Mouse (Mus musculus): ENCODE results near the gene Zfp541. TPM values are rescaled to one million over a fixed set of nuclear protein-coding genes. Genes with fewer than 3 reads are reported as not detected.

Gene Zfp541
- polyA plus RNA-seq, 1 experiment from 2014 or later, result not detected

GRCm38 (mm10) chr7:16047338-16048146 is 14.1 kb upstream of the Zfp541 start, which contains the start of gene Bicra:
Gene Bicra, minus strand, starts transcription at chr7:16047921.
- H3K27ac ChIP-seq (replicated peaks), result peak within 1 kb of the TSS; percentile 100
- peaks cover 69% of the 10 kb centered on the region for H3K4me1 ChIP-seq

GRCm38 (mm10) chr7:16048164-16048564 is 13.4 kb upstream of the Zfp541 start:
- peak; percentile 97 for DNase-seq (ENCODE audit: low spot score)
- peak overlapping the region; percentile 97 for H3K4me3 ChIP-seq
- WGBS, result under 1% methylated on average over 19 of the region's 20 CpGs
- no peaks in the 10 kb centered on the region for H3K27me3 ChIP-seq (ENCODE audit: low read depth, poor library complexity, severe bottlenecking)
- peak overlapping the region; percentile 100 for H3K27ac ChIP-seq (replicated peaks)
- peaks cover 67% of the 10 kb centered on the region for H3K4me1 ChIP-seq
- H3K36me3 ChIP-seq, result peaks cover 7% of the 10 kb centered on the region; the same call in 1 of the 2 replicates
- H3K9me3 ChIP-seq (replicated peaks), result no peaks in the 10 kb centered on the region

More at GRCm38 (mm10) chr7:16047338-16048146, 14.1 kb upstream of the Zfp541 start, which contains the start of gene Bicra:
- Histone ChIP-seq H3K27me3 (ENCODE audit: low read depth, poor library complexity, severe bottlenecking) (no peaks in the 10 kb centered on the region), H3K4me3 (peak within 1 kb of the TSS; percentile 97), H3K9me3 (replicated peaks) (no peaks in the 10 kb centered on the region), H3K36me3 (peaks cover 13% of the 10 kb centered on the region; the same call in 1 of the 2 replicates)
- WGBS, result under 1% methylated on average over 68 of the region's 69 CpGs
- DNase-seq (ENCODE audit: low spot score), result peak; percentile 83

DNA sequence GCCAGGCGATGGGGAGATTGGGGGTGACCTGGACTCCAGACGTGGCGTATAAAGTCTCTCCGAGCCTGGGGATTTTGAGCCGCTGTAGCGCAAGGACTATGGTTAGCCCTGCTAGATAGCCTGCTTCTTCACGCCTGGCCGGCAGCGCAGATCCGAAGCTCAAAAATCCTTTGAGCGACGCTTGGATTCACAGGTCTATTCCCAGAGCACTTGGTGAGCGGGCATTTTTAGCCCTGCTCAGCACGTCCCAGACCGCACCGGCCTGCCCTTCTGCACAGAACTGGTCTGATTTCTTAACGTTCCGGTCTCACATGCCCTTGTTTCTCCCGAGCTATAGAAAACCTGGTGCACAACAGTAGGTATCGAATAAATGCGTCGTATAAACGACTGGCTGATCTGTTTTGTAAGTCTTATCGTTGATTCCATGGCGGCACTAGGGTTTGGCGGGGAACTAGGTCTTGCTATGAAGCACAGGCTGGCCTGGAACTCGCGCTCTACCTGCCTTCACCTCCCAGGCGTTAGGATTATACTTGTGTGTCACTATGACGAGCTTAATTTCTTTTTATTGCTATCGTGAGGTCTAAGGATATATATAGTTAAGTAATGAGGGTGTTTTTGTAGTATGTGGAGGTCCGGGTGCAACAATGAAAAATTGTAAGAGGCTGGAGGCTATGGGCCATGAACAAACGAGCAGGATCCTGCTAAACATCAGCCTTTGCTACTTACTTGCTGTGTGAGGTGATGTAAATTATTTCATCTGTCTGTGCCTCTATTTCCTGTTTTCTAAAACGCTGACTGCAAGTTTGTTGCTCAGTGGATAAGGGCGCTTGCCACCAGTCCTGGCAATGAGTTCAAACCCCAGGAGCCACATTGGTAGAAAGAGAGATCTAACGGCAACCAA is 12.7 kb upstream of the Zfp541 start:
- Histone ChIP-seq H3K27me3 (ENCODE audit: low read depth, poor library complexity, severe bottlenecking) (no peaks in the 10 kb centered on the region), H3K4me3 (peak overlapping the region; percentile 97), H3K36me3 (no peaks in the 10 kb centered on the region), H3K27ac (replicated peaks) (peak overlapping the region; percentile 100), H3K9me3 (replicated peaks) (no peaks in the 10 kb centered on the region), H3K4me1 (peaks cover 61% of the 10 kb centered on the region)
- WGBS, result 10% methylated on average over 36 of the region's 36 CpGs
- DNase-seq (ENCODE audit: low spot score), result no peak

- no peaks in the 10 kb centered on the region for H3K27me3 ChIP-seq (ENCODE audit: low read depth, poor library complexity, severe bottlenecking)
- no peaks in the 10 kb centered on the region for H3K9me3 ChIP-seq (replicated peaks)
- peaks cover 55% of the 10 kb centered on the region for H3K4me1 ChIP-seq
- H3K4me3 ChIP-seq, result peak overlapping the region; percentile 97
- WGBS, result 80% methylated on average over 7 of the region's 7 CpGs
- DNase-seq (ENCODE audit: low spot score), result no peak
- no peak overlapping the region for H3K27ac ChIP-seq (replicated peaks)
- H3K36me3 ChIP-seq, result no peaks in the 10 kb centered on the region
Measured at GRCm38 (mm10) chr7:16049576-16049915, 12.1 kb upstream of the Zfp541 start.

DNA sequence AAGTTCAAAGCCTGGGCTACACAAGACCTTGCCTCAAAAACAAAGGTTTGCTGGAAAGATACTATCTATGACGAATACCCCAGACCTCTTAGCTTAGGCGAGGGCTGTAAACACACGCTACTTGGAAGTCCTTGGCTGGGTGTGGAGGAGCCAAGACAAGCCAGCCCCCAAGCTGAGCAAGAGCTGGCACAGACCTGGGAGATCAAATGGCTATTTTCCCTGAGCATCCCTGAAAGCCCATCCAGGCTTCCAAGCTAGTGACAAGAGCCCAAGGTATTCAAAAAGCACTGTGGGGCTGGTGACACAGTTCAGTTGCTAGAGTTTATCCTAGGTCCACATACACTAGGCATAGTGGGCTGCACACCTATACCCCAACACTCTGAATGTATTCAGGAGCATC is 11.0 kb upstream of the Zfp541 start:
- no peak for DNase-seq (ENCODE audit: low spot score)
- H3K27me3 ChIP-seq (ENCODE audit: low read depth, poor library complexity, severe bottlenecking), result no peaks in the 10 kb centered on the region
- H3K9me3 ChIP-seq (replicated peaks), result no peaks in the 10 kb centered on the region
- no peak overlapping the region for H3K27ac ChIP-seq (replicated peaks)
- H3K4me3 ChIP-seq, result peak overlapping the region; percentile 97; the same call in 1 of the 2 replicates
- no peaks in the 10 kb centered on the region for H3K36me3 ChIP-seq
- 91% methylated on average over 3 of the region's 3 CpGs for WGBS
- peaks cover 44% of the 10 kb centered on the region for H3K4me1 ChIP-seq

DNA sequence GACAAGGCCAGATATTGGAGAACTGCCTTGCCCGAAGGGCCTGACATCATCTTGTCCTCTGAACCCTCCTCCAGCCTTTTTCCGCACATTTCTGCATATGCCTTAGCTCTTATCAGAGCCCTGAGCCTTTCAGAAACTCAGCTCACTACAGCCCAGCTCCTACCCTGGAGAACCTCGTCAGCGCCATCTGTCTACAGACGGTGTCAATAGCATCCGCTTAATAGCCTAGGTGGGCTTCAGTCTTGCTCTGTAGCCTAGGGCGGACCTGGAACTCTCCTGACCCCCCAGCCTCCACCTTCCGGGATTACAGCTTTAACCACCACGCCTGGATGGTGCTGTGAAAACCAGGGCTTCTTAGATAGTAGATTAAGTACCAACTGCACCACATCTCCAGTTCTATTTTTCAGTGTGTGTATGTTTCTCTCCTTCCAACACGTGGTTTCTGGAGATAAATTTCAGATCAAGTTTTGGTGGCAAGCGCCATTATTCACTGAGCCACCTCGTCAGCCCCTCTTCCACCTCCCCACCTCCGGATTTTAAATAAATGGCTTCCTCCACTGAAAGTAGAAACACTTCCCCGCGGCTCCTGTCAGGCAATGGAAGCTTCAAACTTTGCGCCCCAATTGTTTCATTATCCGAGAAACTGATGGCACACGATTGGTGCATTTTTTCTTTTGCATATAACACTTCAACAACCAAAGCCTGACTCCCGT is 9.6 kb upstream of the Zfp541 start:
- Histone ChIP-seq H3K36me3 (no peaks in the 10 kb centered on the region), H3K27ac (replicated peaks) (peak overlapping the region; percentile 74), H3K4me3 (peak overlapping the region; percentile 57), H3K27me3 (ENCODE audit: low read depth, poor library complexity, severe bottlenecking) (no peaks in the 10 kb centered on the region), H3K9me3 (replicated peaks) (no peaks in the 10 kb centered on the region), H3K4me1 (peaks cover 35% of the 10 kb centered on the region)
- WGBS, result 8% methylated on average over 19 of the region's 19 CpGs
- DNase-seq (ENCODE audit: low spot score), result peak; percentile 78

DNA sequence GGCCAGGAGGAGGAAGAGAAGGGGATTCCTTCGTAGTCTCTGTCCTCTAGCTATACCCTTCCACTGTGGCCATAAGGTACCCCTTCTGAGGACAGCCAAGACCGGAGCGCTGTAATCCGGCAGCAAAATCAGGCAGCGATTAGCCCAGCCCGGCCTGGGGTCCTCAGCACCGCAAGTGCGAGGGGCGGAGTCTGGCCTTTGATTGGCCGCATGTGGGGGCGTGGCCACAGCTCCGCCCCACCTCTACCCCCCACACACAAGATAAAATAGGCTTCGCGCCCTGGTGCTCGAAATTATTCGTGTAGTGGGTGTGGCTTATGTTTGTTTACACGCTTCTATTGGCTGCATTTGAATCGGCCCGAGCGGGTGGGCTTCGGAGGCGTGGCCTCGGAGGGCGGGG is 8.9 kb upstream of the Zfp541 start:
- H3K27ac ChIP-seq (replicated peaks), result peak overlapping the region; percentile 74
- WGBS, result under 1% methylated on average over 24 of the region's 24 CpGs

GRCm38 (mm10) chr7:16053105-16053504 is 8.5 kb upstream of the Zfp541 start:
- H3K9me3 ChIP-seq (replicated peaks), result no peaks in the 10 kb centered on the region
- no peaks in the 10 kb centered on the region for H3K27me3 ChIP-seq (ENCODE audit: low read depth, poor library complexity, severe bottlenecking)
- no peak for DNase-seq (ENCODE audit: low spot score)
- no peaks in the 10 kb centered on the region for H3K36me3 ChIP-seq
- peaks cover 35% of the 10 kb centered on the region for H3K4me1 ChIP-seq
- peak overlapping the region; percentile 57 for H3K4me3 ChIP-seq
- WGBS, result 16% methylated on average over 6 of the region's 6 CpGs
- peak overlapping the region; percentile 74 for H3K27ac ChIP-seq (replicated peaks)

More for the DNA sequence above, 8.9 kb upstream of the Zfp541 start:
- H3K27me3 ChIP-seq (ENCODE audit: low read depth, poor library complexity, severe bottlenecking), result no peaks in the 10 kb centered on the region
- peaks cover 35% of the 10 kb centered on the region for H3K4me1 ChIP-seq
- DNase-seq (ENCODE audit: low spot score), result peak; percentile 96
- no peaks in the 10 kb centered on the region for H3K9me3 ChIP-seq (replicated peaks)
- no peaks in the 10 kb centered on the region for H3K36me3 ChIP-seq
- H3K4me3 ChIP-seq, result peak overlapping the region; percentile 57

DNA sequence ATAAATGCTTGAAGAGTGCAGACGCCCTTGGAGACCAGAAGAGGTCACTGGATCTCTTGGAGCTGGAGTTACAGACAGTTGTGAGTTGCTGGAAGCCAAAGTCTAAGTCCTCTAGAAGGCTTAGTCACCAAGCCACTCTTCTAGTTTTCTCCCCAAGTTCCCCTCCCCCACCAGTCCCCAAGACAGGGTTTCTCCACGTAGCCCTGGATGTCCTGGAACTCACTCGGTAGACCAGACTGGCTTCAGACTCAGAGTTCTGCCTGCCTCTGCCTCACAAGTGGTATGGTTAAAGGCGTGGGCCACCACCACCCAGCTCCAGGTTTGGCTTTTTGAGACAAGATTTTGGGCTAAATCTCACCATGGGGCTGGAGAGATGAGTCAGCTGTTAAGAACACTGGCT is 6.6 kb upstream of the Zfp541 start:
- WGBS, result 60% methylated on average over 4 of the region's 4 CpGs
- Histone ChIP-seq H3K4me1 (peaks cover 19% of the 10 kb centered on the region), H3K27ac (replicated peaks) (no peak overlapping the region), H3K9me3 (replicated peaks) (no peaks in the 10 kb centered on the region), H3K27me3 (ENCODE audit: low read depth, poor library complexity, severe bottlenecking) (0 out of 2 replicates have a peak, but pooled peaks cover under 1% of the 10 kb centered on the region), H3K36me3 (no peaks in the 10 kb centered on the region), H3K4me3 (no peak overlapping the region)
- no peak for DNase-seq (ENCODE audit: low spot score)

- peaks cover 14% of the 10 kb centered on the region for H3K4me1 ChIP-seq
- H3K36me3 ChIP-seq, result no peaks in the 10 kb centered on the region
- 0 out of 2 replicates have a peak, but pooled peaks cover under 1% of the 10 kb centered on the region for H3K9me3 ChIP-seq (replicated peaks)
- DNase-seq (ENCODE audit: low spot score), result no peak
- H3K27me3 ChIP-seq (ENCODE audit: low read depth, poor library complexity, severe bottlenecking), result peaks cover 7% of the 10 kb centered on the region
- WGBS, result 89% methylated on average over 6 of the region's 6 CpGs
- H3K4me3 ChIP-seq, result no peak overlapping the region
- H3K27ac ChIP-seq (replicated peaks), result no peak overlapping the region
Measured at GRCm38 (mm10) chr7:16055665-16056064, 5.9 kb upstream of the Zfp541 start.

DNA sequence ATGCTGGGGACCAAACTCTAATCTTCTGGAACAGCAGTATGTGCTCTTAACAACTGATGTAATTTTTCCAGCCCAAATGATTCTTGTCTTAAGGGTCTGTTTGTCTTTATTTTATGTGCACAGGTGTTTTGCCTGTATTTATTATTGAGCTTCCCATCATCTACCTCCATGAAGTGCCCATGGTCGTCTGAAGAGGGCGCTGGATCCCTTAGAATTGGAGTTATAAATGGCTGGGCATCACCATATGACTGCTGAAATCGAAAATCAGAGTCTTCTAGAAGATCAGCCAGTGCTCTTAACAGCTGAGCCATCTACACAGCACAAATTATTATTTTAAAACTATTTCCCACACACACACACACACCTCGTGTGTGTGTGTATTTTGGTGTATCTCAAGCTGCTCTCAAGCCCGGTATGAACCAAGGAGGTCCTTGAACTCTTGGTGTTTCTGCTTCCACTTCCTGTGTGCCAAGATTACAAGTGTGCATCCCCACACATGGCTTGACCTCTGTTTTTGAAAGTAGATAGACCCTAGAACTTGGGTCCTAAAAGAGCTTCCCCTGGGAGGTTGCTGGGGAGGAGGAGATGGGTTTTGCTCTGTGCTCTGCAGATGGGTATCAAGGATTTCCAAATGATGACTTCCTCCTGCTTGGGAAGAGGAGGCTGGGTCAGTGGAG is 5.0 kb upstream of the Zfp541 start:
- Histone ChIP-seq H3K4me3 (no peak overlapping the region), H3K4me1 (peaks cover 13% of the 10 kb centered on the region), H3K36me3 (no peaks in the 10 kb centered on the region), H3K27me3 (ENCODE audit: low read depth, poor library complexity, severe bottlenecking) (peaks cover 17% of the 10 kb centered on the region), H3K27ac (replicated peaks) (no peak overlapping the region), H3K9me3 (replicated peaks) (peaks cover 10% of the 10 kb centered on the region)
- DNase-seq (ENCODE audit: low spot score), result no peak
- 33% methylated on average over 5 of the region's 5 CpGs for WGBS

- Histone ChIP-seq H3K36me3 (no peaks in the 10 kb centered on the region), H3K4me3 (no peak overlapping the region), H3K4me1 (peaks cover 8% of the 10 kb centered on the region), H3K27ac (replicated peaks) (no peak overlapping the region), H3K9me3 (replicated peaks) (peaks cover 15% of the 10 kb centered on the region), H3K27me3 (ENCODE audit: low read depth, poor library complexity, severe bottlenecking) (peaks cover 22% of the 10 kb centered on the region)
- DNase-seq (ENCODE audit: low spot score), result no peak
- 71% methylated on average over 2 of the region's 2 CpGs for WGBS
Measured at GRCm38 (mm10) chr7:16057136-16057534, 4.5 kb upstream of the Zfp541 start.
